Mouse (Mus musculus) CH12.LX (cell line): ENCODE data around the gene Cd151.

Source experiments
- CTCF ChIP-seq, 2 experiments: IDR thresholded peaks in 1 of 2; conservative IDR thresholded peaks in 1 of 2; 2 replicates each; pipeline ENCODE4 v1.5.1; 2011 to 2012; ENCODE audit warnings: low read depth in 2 of 2, low read length in 2 of 2, improper control_type of control experiment in 1 of 2, inconsistent platforms in 1 of 2, mild to moderate bottlenecking in 1 of 2, moderate library complexity in 1 of 2
- POLR2A ChIP-seq: IDR thresholded peaks from 2 replicates; pipeline ENCODE4 v1.6.1; 2011; ENCODE audit warnings: low read depth, mild to moderate bottlenecking, improper control_type of control experiment, low read length

DNA sequence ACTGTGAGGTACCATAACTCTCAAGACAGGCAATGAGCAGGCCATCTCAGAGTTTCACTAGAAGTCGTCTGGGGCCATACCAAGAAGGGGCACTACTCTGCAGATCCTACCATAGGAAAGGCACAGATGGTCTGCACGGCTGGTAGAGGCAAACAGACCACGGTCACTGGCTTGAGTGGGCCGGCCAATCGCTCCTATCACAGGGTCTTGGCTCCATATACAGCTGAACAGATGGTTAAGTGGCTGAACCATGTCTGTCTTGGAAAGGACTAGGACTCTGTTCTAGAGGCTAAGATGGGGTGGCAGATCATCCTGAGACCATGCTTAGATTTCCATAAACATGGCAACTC is 35.3 kb downstream of the Cd151 start:
- TF ChIP-seq POLR2A (no peak), CTCF (conservative IDR thresholded peaks at IDR 0.05 in 1 of 2, IDR thresholded peaks at IDR 0.05 in 1 of 2; ENCODE audit: low read depth in 2 of 2, low read length in 2 of 2) (no peak)
